Mouse (Mus musculus) gastrocnemius, postnatal 14 days (tissue): ENCODE measurements around the gene Peak1. TPM values are rescaled to one million over a fixed set of nuclear protein-coding genes. Genes with fewer than 3 reads are reported as not detected.

Experiments
- DNase-seq: peaks from one replicate; pipeline ENCODE4 v3.0.0; 2021; ENCODE audit warnings: mixed read lengths
- intact Hi-C: fragments of 180-260 bp; cut with DNase I; formaldehyde crosslinking; loops from one replicate; pipeline ENCODE4 v1.15.1; 2025; ENCODE audit warnings: low total_unique reads
- microRNA-seq, 2 experiments: library from miRNA; unstranded; fragments of <30 nt; microRNA quantifications; one replicate each; pipeline ENCODE4 v1.2.0; 2021
- total RNA-seq, 2 experiments: library from RNA; stranded (reverse); gene quantifications; 2 replicates each; pipeline ENCODE4 v1.2.3; 2021

Gene Peak1
- total RNA-seq, 2 experiments from 2014 or later: 17.1 to 18.3 TPM

- DNase-seq: no peak
- intact Hi-C loops: no loop called here
These were observed 251.7 kb downstream of the Peak1 start for GRCm38 (mm10) chr9:56166161-56166560.

- intact Hi-C loops: no loop called here
- no peak for DNase-seq
These were observed 252.5 kb downstream of the Peak1 start, which contains the start of gene Tspan3 for GRCm38 (mm10) chr9:56165377-56165776. Gene Tspan3, minus strand, starts transcription at chr9:56165477.

GRCm38 (mm10) chr9:56160341-56161141 lies 257.3 kb downstream of the Peak1 start:
- DNase-seq: peak; percentile 91
- intact Hi-C loops: no loop called here

GRCm38 (mm10) chr9:56159456-56159855 lies 258.4 kb downstream of the Peak1 start:
- no peak for DNase-seq
- intact Hi-C loops: no loop called here

DNA sequence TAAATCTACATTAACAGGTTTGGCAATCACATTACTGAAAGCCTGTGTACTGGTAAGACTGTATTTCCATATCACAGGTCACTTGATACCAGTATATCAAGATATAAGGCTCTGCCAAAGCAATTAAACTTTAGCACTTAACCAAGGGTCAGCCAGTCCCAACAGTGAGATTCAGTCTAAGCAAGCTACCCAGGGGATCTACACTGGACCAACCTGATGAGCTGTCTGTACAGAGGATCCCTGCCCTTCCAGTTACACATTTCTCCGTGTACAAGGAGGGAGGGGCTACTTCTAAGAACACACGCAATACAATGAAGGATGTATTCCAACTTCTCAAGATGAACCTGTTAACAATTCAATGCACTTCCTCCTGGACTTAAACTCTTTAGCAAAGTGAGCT lies 259.8 kb downstream of the Peak1 start:
- intact Hi-C loops: no loop called here
- DNase-seq: no peak

DNA sequence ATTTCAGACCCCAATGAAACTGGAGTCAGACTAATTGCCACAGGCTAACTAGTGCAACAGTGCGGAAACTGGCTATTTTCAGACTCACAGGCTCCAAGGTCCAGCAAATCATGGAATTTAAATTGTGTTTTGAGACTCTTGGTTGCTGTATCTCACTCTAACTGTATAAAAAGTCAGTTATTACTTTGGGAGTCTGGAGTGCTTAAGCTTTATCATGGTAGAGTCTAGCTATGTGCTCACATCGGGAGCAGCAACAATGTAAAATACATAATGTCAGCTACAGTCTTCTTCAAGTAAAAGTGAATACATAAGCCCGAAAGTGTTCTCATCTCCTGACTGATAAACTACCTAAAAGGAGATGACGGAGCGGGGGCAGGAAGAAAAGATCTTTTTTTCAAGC lies 263.3 kb downstream of the Peak1 start:
- DNase-seq: no peak
- intact Hi-C loops: no loop called here

- intact Hi-C loops: no loop called here
- no peak for DNase-seq
These were observed 265.3 kb downstream of the Peak1 start for GRCm38 (mm10) chr9:56152482-56153007.

DNA sequence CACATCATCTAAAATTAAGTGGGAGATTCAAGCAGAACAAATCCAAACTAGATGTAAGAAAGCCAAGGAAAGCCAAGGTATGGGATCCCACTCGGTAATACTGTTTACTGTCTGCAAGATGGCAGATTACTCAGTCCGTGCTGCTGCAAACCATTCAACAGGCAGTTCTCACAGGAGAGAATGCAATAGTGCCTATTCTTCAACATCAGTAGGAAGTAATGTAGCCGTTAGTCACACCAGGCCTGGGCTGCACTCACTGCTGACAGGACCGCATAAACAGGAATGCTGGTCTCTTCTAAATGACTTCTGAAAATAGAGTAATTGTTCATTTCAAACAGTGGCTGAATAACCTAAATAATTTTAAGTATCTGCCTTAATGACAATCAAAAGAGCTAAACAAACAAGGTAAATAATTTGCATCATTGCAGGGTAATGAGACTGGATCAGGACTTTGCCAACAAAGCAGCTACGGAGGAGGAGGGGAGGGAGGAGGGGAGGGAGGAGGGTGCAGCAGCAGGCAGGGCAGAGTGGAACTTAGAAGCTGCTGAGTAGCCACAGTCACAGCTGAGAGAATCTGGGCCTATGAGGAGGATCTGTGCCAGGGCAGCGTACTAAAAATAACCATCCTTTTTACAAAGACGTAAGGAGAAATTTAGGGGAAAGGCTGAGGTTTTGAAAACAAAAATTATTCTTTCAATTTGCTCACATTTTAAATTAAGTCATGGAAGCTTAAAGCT lies 266.0 kb downstream of the Peak1 start:
- peak; percentile 51 for DNase-seq
- intact Hi-C loops: no loop called here

Small RNAs within 50 kb of the gene (microRNA-seq; reads per million reads assigned to microRNA genes)
- 0.64 to 8.5 reads per million in 2 experiments for gene Gm24270

Other genes starting within 250 kb of the Peak1 start
- gene Hmg20a, start 542 bp upstream of the Peak1 start, total RNA-seq: 10 to 100 TPM; 16.6 to 18.2 TPM